Mouse (Mus musculus) lung, embryonic 15.5 days (tissue): ENCODE measurements around the gene Wars2. TPM values are rescaled to one million over a fixed set of nuclear protein-coding genes. Genes with fewer than 3 reads are reported as not detected.

ENCODE experiments used
- ATAC-seq: fragments of 200-750 bp; cut with Nextera tagmentation; 2 replicates; pipeline ENCODE4 v1.8.0; 2017; ENCODE audit warnings: moderate number of reproducible peaks, borderline replicate concordance; ENCODE audit not compliant: low FRiP score, low TSS enrichment; ENCODE audit errors: extremely low read depth
- H3K27ac ChIP-seq: fragments of 300-500 bp; sonication (generic); 2 replicates; pipeline ENCODE4 v1.5.1; 2015; ENCODE audit warnings: moderate library complexity, mild to moderate bottlenecking, inconsistent platforms
- H3K27me3 ChIP-seq: fragments of 300-500 bp; sonication (generic); 2 replicates; pipeline ENCODE4 v1.6.1; 2015; ENCODE audit warnings: inconsistent platforms
- H3K36me3 ChIP-seq: fragments of 300-500 bp; sonication (generic); 2 replicates; pipeline ENCODE4 v1.6.1; 2015; ENCODE audit warnings: inconsistent platforms
- H3K4me1 ChIP-seq: fragments of 300-500 bp; sonication (generic); 2 replicates; pipeline ENCODE4 v1.6.1; 2015; ENCODE audit warnings: inconsistent platforms
- H3K4me2 ChIP-seq: fragments of 300-500 bp; sonication (generic); 2 replicates; pipeline ENCODE4 v1.6.1; 2015; ENCODE audit warnings: inconsistent platforms, mild to moderate bottlenecking, moderate library complexity
- H3K4me3 ChIP-seq: fragments of 300-500 bp; sonication (generic); 2 replicates; pipeline ENCODE4 v1.5.1; 2015; ENCODE audit warnings: mild to moderate bottlenecking, inconsistent platforms
- H3K9ac ChIP-seq: fragments of 300-500 bp; sonication (generic); 2 replicates; pipeline ENCODE4 v1.6.1; 2015; ENCODE audit warnings: inconsistent platforms
- H3K9me3 ChIP-seq: fragments of 300-500 bp; sonication (generic); 2 replicates; pipeline ENCODE4 v1.6.1; 2016; ENCODE audit warnings: inconsistent platforms
- WGBS: fragments of 180-500 bp; shearing (Covaris S2); methylation state at CpG from one replicate; pipeline ENCODE4 v1.1.7; 2015; 5-methylcytosine and 5-hydroxymethylcytosine counted together
- polyA plus RNA-seq: library from polyadenylated mRNA; unstranded; fragments of >200 nt; fragmentation: Nextera tagmentation; extraction: Ambion mirVana; gene quantifications from 2 replicates; pipeline ENCODE4 v1.2.1, GENCODE M21; 2015

Gene Wars2
- polyA plus RNA-seq, 1 experiment from 2014 or later: 8.0 TPM

- Histone ChIP-seq H3K36me3 (no peaks in the 10 kb centered on the region), H3K9me3 (no peaks in the 10 kb centered on the region), H3K27ac (no peak overlapping the region), H3K27me3 (peaks cover 96% of the 10 kb centered on the region), H3K9ac (no peak overlapping the region), H3K4me3 (no peak overlapping the region), H3K4me2 (no peak overlapping the region), H3K4me1 (no peaks in the 10 kb centered on the region)
- WGBS: 10% methylated on average over 6 of the region's 6 CpGs
- no peak for ATAC-seq
Measured at GRCm38 (mm10) chr3:99259741-99260270, 118.9 kb downstream of the Wars2 start.

GRCm38 (mm10) chr3:99260395-99260794 lies 119.5 kb downstream of the Wars2 start:
- WGBS: 37% methylated on average over 2 of the region's 2 CpGs
- Histone ChIP-seq H3K36me3 (no peaks in the 10 kb centered on the region), H3K4me2 (no peak overlapping the region), H3K9me3 (no peaks in the 10 kb centered on the region), H3K27me3 (peaks cover 96% of the 10 kb centered on the region), H3K9ac (no peak overlapping the region), H3K27ac (no peak overlapping the region), H3K4me1 (no peaks in the 10 kb centered on the region), H3K4me3 (no peak overlapping the region)
- no peak for ATAC-seq

GRCm38 (mm10) chr3:99261371-99261791 lies 120.5 kb downstream of the Wars2 start:
- Histone ChIP-seq H3K4me3 (no peak overlapping the region), H3K4me1 (no peaks in the 10 kb centered on the region), H3K27me3 (peaks cover 95% of the 10 kb centered on the region), H3K9ac (no peak overlapping the region), H3K9me3 (no peaks in the 10 kb centered on the region), H3K27ac (no peak overlapping the region), H3K4me2 (no peak overlapping the region), H3K36me3 (no peaks in the 10 kb centered on the region)
- no peak for ATAC-seq
- 4% methylated on average over 18 of the region's 18 CpGs for WGBS

GRCm38 (mm10) chr3:99261986-99262385 lies 121.1 kb downstream of the Wars2 start:
- 3% methylated on average over 2 of the region's 2 CpGs for WGBS
- no peak overlapping the region for H3K4me2 ChIP-seq
- no peaks in the 10 kb centered on the region for H3K4me1 ChIP-seq
- H3K9me3 ChIP-seq: no peaks in the 10 kb centered on the region
- no peak overlapping the region for H3K9ac ChIP-seq
- H3K27me3 ChIP-seq: peaks cover 95% of the 10 kb centered on the region
- no peak overlapping the region for H3K27ac ChIP-seq
- no peak overlapping the region for H3K4me3 ChIP-seq
- no peak for ATAC-seq
- H3K36me3 ChIP-seq: no peaks in the 10 kb centered on the region

- Histone ChIP-seq H3K4me3 (no peak overlapping the region), H3K36me3 (no peaks in the 10 kb centered on the region), H3K9ac (no peak overlapping the region), H3K9me3 (no peaks in the 10 kb centered on the region), H3K27ac (no peak overlapping the region), H3K27me3 (peaks cover 88% of the 10 kb centered on the region), H3K4me2 (no peak overlapping the region), H3K4me1 (no peaks in the 10 kb centered on the region)
- WGBS: 17% methylated on average over 9 of the region's 9 CpGs
- ATAC-seq: no peak
Measured at GRCm38 (mm10) chr3:99263471-99263903, 122.6 kb downstream of the Wars2 start.

- 23% methylated on average over 7 of the region's 7 CpGs for WGBS
- Histone ChIP-seq H3K27me3 (peaks cover 76% of the 10 kb centered on the region), H3K4me3 (no peak overlapping the region), H3K4me1 (no peaks in the 10 kb centered on the region), H3K9ac (no peak overlapping the region), H3K27ac (no peak overlapping the region), H3K4me2 (no peak overlapping the region), H3K9me3 (no peaks in the 10 kb centered on the region), H3K36me3 (no peaks in the 10 kb centered on the region)
- ATAC-seq: no peak
Measured at GRCm38 (mm10) chr3:99264695-99265094, 123.8 kb downstream of the Wars2 start.

GRCm38 (mm10) chr3:99266752-99267303 lies 126.0 kb downstream of the Wars2 start:
- H3K27me3 ChIP-seq: peaks cover 57% of the 10 kb centered on the region
- no peak overlapping the region for H3K27ac ChIP-seq
- H3K4me3 ChIP-seq: no peak overlapping the region
- ATAC-seq: no peak
- no peaks in the 10 kb centered on the region for H3K4me1 ChIP-seq
- WGBS: 41% methylated on average over 10 of the region's 10 CpGs
- H3K9me3 ChIP-seq: no peaks in the 10 kb centered on the region
- H3K4me2 ChIP-seq: no peak overlapping the region
- no peaks in the 10 kb centered on the region for H3K36me3 ChIP-seq
- no peak overlapping the region for H3K9ac ChIP-seq

- Histone ChIP-seq H3K9me3 (no peaks in the 10 kb centered on the region), H3K27me3 (no peaks in the 10 kb centered on the region), H3K4me3 (no peak overlapping the region), H3K36me3 (no peaks in the 10 kb centered on the region), H3K9ac (no peak overlapping the region), H3K4me2 (no peak overlapping the region), H3K4me1 (no peaks in the 10 kb centered on the region), H3K27ac (no peak overlapping the region)
- ATAC-seq: no peak
- WGBS: 53% methylated on average over 12 of the region's 12 CpGs
Measured at GRCm38 (mm10) chr3:99277973-99278580, 137.2 kb downstream of the Wars2 start.

GRCm38 (mm10) chr3:99279718-99280117 lies 138.8 kb downstream of the Wars2 start:
- ATAC-seq: no peak
- H3K27me3 ChIP-seq: no peaks in the 10 kb centered on the region
- no peak overlapping the region for H3K4me2 ChIP-seq
- H3K9me3 ChIP-seq: no peaks in the 10 kb centered on the region
- WGBS: 74% methylated on average over 3 of the region's 3 CpGs
- no peaks in the 10 kb centered on the region for H3K4me1 ChIP-seq
- no peak overlapping the region for H3K9ac ChIP-seq
- no peak overlapping the region for H3K4me3 ChIP-seq
- no peaks in the 10 kb centered on the region for H3K36me3 ChIP-seq
- no peak overlapping the region for H3K27ac ChIP-seq

- WGBS: 63% methylated on average over 4 of the region's 4 CpGs
- Histone ChIP-seq H3K4me1 (no peaks in the 10 kb centered on the region), H3K27me3 (no peaks in the 10 kb centered on the region), H3K36me3 (no peaks in the 10 kb centered on the region), H3K9me3 (no peaks in the 10 kb centered on the region), H3K9ac (no peak overlapping the region), H3K27ac (no peak overlapping the region), H3K4me2 (no peak overlapping the region), H3K4me3 (no peak overlapping the region)
- ATAC-seq: no peak
Measured at GRCm38 (mm10) chr3:99281453-99281852, 140.6 kb downstream of the Wars2 start.

- no peak for ATAC-seq
- Histone ChIP-seq H3K9me3 (no peaks in the 10 kb centered on the region), H3K36me3 (no peaks in the 10 kb centered on the region), H3K9ac (no peak overlapping the region), H3K4me3 (no peak overlapping the region), H3K4me1 (no peaks in the 10 kb centered on the region), H3K4me2 (no peak overlapping the region), H3K27me3 (no peaks in the 10 kb centered on the region), H3K27ac (no peak overlapping the region)
- WGBS: 41% methylated on average over 2 of the region's 2 CpGs
Measured at GRCm38 (mm10) chr3:99288302-99288701, 147.4 kb downstream of the Wars2 start.
